Mouse (Mus musculus): ENCODE measurements around the gene Prkar2a. TPM values are rescaled to one million over a fixed set of nuclear protein-coding genes. Genes with fewer than 3 reads are reported as not detected.

Gene Prkar2a
- polyA plus RNA-seq (2014; fragmentation: Illumina TruSeq; extraction: RNeasy Lipid Tissue Mini Kit (QIAGEN cat#74804); ENCODE audit: low read depth, low replicate concordance): 62.2 TPM

GRCm38 (mm10) chr9:108689106-108689505 lies at the start of gene Prkar2a:
Gene Prkar2a (plus strand): TSS chr9:108689314.

GRCm38 (mm10) chr9:108648611-108649560 lies 40.2 kb upstream of the Prkar2a start, which contains the start of gene Arih2:
Gene Arih2 (minus strand): TSS chr9:108649386.

GRCm38 (mm10) chr9:108661677-108662612 lies 27.2 kb upstream of the Prkar2a start, which contains the start of gene Slc25a20:
Gene Slc25a20 (plus strand): TSS chr9:108662088.

GRCm38 (mm10) chr9:108783548-108784463 lies 94.7 kb downstream of the Prkar2a start, which contains the start of gene Ip6k2:
Gene Ip6k2 (plus strand): TSS chr9:108783796.

Other genes starting within 250 kb of the Prkar2a start
- 13.9 TPM for gene Ccdc71, start 228.8 kb upstream of the Prkar2a start, polyA plus RNA-seq (2014; fragmentation: Illumina TruSeq; extraction: RNeasy Lipid Tissue Mini Kit (QIAGEN cat#74804); ENCODE audit: low read depth, low replicate concordance)
- 18.2 TPM for gene Klhdc8b, start 227.7 kb upstream of the Prkar2a start, polyA plus RNA-seq (2014; fragmentation: Illumina TruSeq; extraction: RNeasy Lipid Tissue Mini Kit (QIAGEN cat#74804); ENCODE audit: low read depth, low replicate concordance)
- gene Lamb2, start 209.6 kb upstream of the Prkar2a start, polyA plus RNA-seq (2014; fragmentation: Illumina TruSeq; extraction: RNeasy Lipid Tissue Mini Kit (QIAGEN cat#74804); ENCODE audit: low read depth, low replicate concordance): 225 TPM
- 100 TPM for gene Usp19, start 198.7 kb upstream of the Prkar2a start, polyA plus RNA-seq (2014; fragmentation: Illumina TruSeq; extraction: RNeasy Lipid Tissue Mini Kit (QIAGEN cat#74804); ENCODE audit: low read depth, low replicate concordance)
- 78.2 TPM for gene Qars, start 181.6 kb upstream of the Prkar2a start, polyA plus RNA-seq (2014; fragmentation: Illumina TruSeq; extraction: RNeasy Lipid Tissue Mini Kit (QIAGEN cat#74804); ENCODE audit: low read depth, low replicate concordance)
- 50.0 TPM for gene Qrich1, start 172.5 kb upstream of the Prkar2a start, polyA plus RNA-seq (2014; fragmentation: Illumina TruSeq; extraction: RNeasy Lipid Tissue Mini Kit (QIAGEN cat#74804); ENCODE audit: low read depth, low replicate concordance)
- 66.9 TPM for gene Impdh2, start 129.0 kb upstream of the Prkar2a start, polyA plus RNA-seq (2014; fragmentation: Illumina TruSeq; extraction: RNeasy Lipid Tissue Mini Kit (QIAGEN cat#74804); ENCODE audit: low read depth, low replicate concordance)
- 41.2 TPM for gene Ndufaf3, start 121.9 kb upstream of the Prkar2a start, polyA plus RNA-seq (2014; fragmentation: Illumina TruSeq; extraction: RNeasy Lipid Tissue Mini Kit (QIAGEN cat#74804); ENCODE audit: low read depth, low replicate concordance)
- gene Dalrd3, start 119.4 kb upstream of the Prkar2a start, polyA plus RNA-seq (2014; fragmentation: Illumina TruSeq; extraction: RNeasy Lipid Tissue Mini Kit (QIAGEN cat#74804); ENCODE audit: low read depth, low replicate concordance): 40.3 TPM
- 15.6 TPM for gene Wdr6, start 110.6 kb upstream of the Prkar2a start, polyA plus RNA-seq (2014; fragmentation: Illumina TruSeq; extraction: RNeasy Lipid Tissue Mini Kit (QIAGEN cat#74804); ENCODE audit: low read depth, low replicate concordance)
- gene P4htm, start 91.6 kb upstream of the Prkar2a start, polyA plus RNA-seq (2014; fragmentation: Illumina TruSeq; extraction: RNeasy Lipid Tissue Mini Kit (QIAGEN cat#74804); ENCODE audit: low read depth, low replicate concordance): 17.8 TPM
- gene Arih2, start 39.9 kb upstream of the Prkar2a start, polyA plus RNA-seq (2014; fragmentation: Illumina TruSeq; extraction: RNeasy Lipid Tissue Mini Kit (QIAGEN cat#74804); ENCODE audit: low read depth, low replicate concordance): 39.2 TPM
- gene Slc25a20, start 27.2 kb upstream of the Prkar2a start, polyA plus RNA-seq (2014; fragmentation: Illumina TruSeq; extraction: RNeasy Lipid Tissue Mini Kit (QIAGEN cat#74804); ENCODE audit: low read depth, low replicate concordance): 202 TPM
- gene Ip6k2, start 94.5 kb downstream of the Prkar2a start, polyA plus RNA-seq (2014; fragmentation: Illumina TruSeq; extraction: RNeasy Lipid Tissue Mini Kit (QIAGEN cat#74804); ENCODE audit: low read depth, low replicate concordance): 22.0 TPM
- 11.4 TPM for gene Nckipsd, start 119.1 kb downstream of the Prkar2a start, polyA plus RNA-seq (2014; fragmentation: Illumina TruSeq; extraction: RNeasy Lipid Tissue Mini Kit (QIAGEN cat#74804); ENCODE audit: low read depth, low replicate concordance)
- gene Celsr3, start 137.0 kb downstream of the Prkar2a start, polyA plus RNA-seq (2014; fragmentation: Illumina TruSeq; extraction: RNeasy Lipid Tissue Mini Kit (QIAGEN cat#74804); ENCODE audit: low read depth, low replicate concordance): not detected
- gene Slc26a6, start 164.0 kb downstream of the Prkar2a start, polyA plus RNA-seq (2014; fragmentation: Illumina TruSeq; extraction: RNeasy Lipid Tissue Mini Kit (QIAGEN cat#74804); ENCODE audit: low read depth, low replicate concordance): 27.2 TPM
- gene Tmem89, start 225.3 kb downstream of the Prkar2a start, polyA plus RNA-seq (2014; fragmentation: Illumina TruSeq; extraction: RNeasy Lipid Tissue Mini Kit (QIAGEN cat#74804); ENCODE audit: low read depth, low replicate concordance): not detected
- 1,473 TPM for gene Uqcrc1, start 247.3 kb downstream of the Prkar2a start, polyA plus RNA-seq (2014; fragmentation: Illumina TruSeq; extraction: RNeasy Lipid Tissue Mini Kit (QIAGEN cat#74804); ENCODE audit: low read depth, low replicate concordance)